Mouse (Mus musculus) ES-Bruce4 (cell line): Measurements from ENCODE around the gene Wscd2.

Source experiments
- CTCF ChIP-seq: IDR thresholded peaks from one replicate; pipeline ENCODE4 v1.8.1; 2011; ENCODE audit warnings: low read depth, low read length
- POLR2A ChIP-seq: IDR thresholded peaks from one replicate; pipeline ENCODE4 v1.8.1; 2011; ENCODE audit warnings: low read length; ENCODE audit not compliant: insufficient read depth

DNA sequence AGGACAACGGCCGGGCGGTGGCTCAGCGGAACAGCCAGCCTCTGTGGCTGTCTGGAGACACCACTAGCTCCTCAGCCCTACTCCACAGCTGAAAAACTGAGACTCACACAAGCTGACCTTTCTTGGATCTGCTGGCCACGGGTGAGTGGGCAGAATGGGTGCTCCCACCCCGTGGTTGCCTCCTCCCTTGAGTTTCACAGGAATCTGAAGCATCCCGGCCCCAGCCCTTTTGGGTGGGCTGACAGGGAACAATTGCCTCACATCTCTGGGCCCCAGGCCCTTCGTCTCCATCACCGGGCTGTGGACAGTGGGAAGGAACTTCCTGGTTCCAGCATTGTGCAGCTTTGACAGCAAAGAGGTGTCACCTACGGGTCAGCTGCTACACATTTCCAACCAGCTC lies 140.0 kb downstream of the Wscd2 start:
- TF ChIP-seq CTCF (no peak), POLR2A (no peak)
